Mouse (Mus musculus) erythroblast, embryonic 14.5 days (primary cell): ENCODE measurements around the gene Pold1.

Source experiments
- GATA1 ChIP-seq: IDR thresholded peaks from 2 replicates; pipeline ENCODE4 v1.6.1; 2012; ENCODE audit warnings: low read length, inconsistent platforms, mixed read lengths
- TAL1 ChIP-seq: IDR thresholded peaks from 3 replicates; pipeline ENCODE4 v1.6.1; 2012; ENCODE audit warnings: low read length, inconsistent platforms, mixed read lengths

- no peak for TF ChIP-seq TAL1
- TF ChIP-seq GATA1, result no peak
These were observed 16.8 kb upstream of the Pold1 start for GRCm38 (mm10) chr7:44565414-44565813.
